Mouse (Mus musculus) cortical plate, adult 2 months (tissue): Measurements from ENCODE around the gene Alyref.

Source experiments
- CTCF ChIP-seq: fragments of 200-500 bp; IDR thresholded peaks from 2 replicates; pipeline ENCODE4 v1.5.1; 2011; ENCODE audit warnings: mild to moderate bottlenecking, control low read depth, low read length; ENCODE audit not compliant: insufficient read depth; ENCODE audit errors: extremely low read depth
- POLR2A ChIP-seq: fragments of 200-500 bp; IDR thresholded peaks from 2 replicates; pipeline ENCODE4 v1.6.1; 2011; ENCODE audit warnings: mild to moderate bottlenecking, low read length, control low read depth; ENCODE audit not compliant: insufficient read depth; ENCODE audit errors: extremely low read depth

GRCm38 (mm10) chr11:120615606-120616203 lies 17.5 kb upstream of the Alyref start:
- TF ChIP-seq POLR2A, result no peak
- TF ChIP-seq CTCF, result no peak
